In the genomic region with DNA sequence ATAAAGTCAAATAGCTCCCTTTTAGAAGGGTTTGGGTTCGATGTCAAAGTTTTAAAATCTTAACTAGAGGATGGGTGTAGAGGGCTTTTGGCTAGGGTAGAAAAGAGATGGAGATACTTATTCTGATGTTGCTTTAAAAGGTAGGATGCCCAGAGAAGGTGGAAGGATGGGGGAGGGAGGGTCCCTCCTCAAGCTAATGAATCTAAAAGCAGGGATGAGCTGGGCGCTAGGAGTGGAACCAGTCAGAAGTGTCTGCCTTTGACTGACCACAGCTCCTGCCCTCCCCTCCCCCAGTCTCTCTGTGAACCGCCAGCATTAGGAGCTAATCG, we compare ENCODE assay signal across 8 mouse cellular contexts.
A peak's percentile ranks its signal among the peaks of the same experiment; 100 is the strongest.
DNase-seq lines count a peak whose midpoint lies in the region; ATAC-seq and TF ChIP-seq lines count a peak whose summit lies in the region.

No protein-coding gene starts in this region.

- H3K36me3 ChIP-seq in heart, embryonic 13.5 days, result no peaks in the 10 kb centered on the region
- H3K36me3 ChIP-seq in ES-Bruce4 (ENCODE audit: control insufficient read depth, insufficient read depth, low read length, poor library complexity, severe bottlenecking), result no peaks in the 10 kb centered on the region
- no peaks in the 10 kb centered on the region for H3K36me3 ChIP-seq in hindbrain, embryonic 10.5 days
- no peaks in the 10 kb centered on the region for H3K36me3 ChIP-seq in liver, embryonic 16.5 days (ENCODE audit: control insufficient read depth, insufficient read depth)

- no peaks in the 10 kb centered on the region for H3K9me3 ChIP-seq in heart, embryonic 13.5 days
- no peaks in the 10 kb centered on the region for H3K9me3 ChIP-seq in ES-Bruce4 (replicated peaks; ENCODE audit: control insufficient read depth, insufficient read depth, low read length, poor library complexity, severe bottlenecking)
- no peaks in the 10 kb centered on the region for H3K9me3 ChIP-seq in hindbrain, embryonic 10.5 days
- H3K9me3 ChIP-seq in liver, embryonic 16.5 days (replicated peaks; ENCODE audit: control insufficient read depth, low read length), result no peaks in the 10 kb centered on the region

- peak overlapping the region; percentile 66 for H3K9ac ChIP-seq in heart, embryonic 13.5 days
- H3K9ac ChIP-seq in ES-Bruce4 (ENCODE audit: low read depth, poor library complexity, severe bottlenecking), result peak overlapping the region; percentile 58
- peak overlapping the region; percentile 54 for H3K9ac ChIP-seq in liver, embryonic 16.5 days (ENCODE audit: low read depth, low read length)

- WGBS in heart, embryonic 13.5 days, result 17% methylated on average over 4 of the region's 4 CpGs
- WGBS in hindbrain, embryonic 10.5 days, result 16% methylated on average over 4 of the region's 4 CpGs
- WGBS in liver, embryonic 16.5 days (ENCODE audit: insufficient replicate concordance), result 17% methylated on average over 4 of the region's 4 CpGs

- no peak for TF ChIP-seq POLR2A in ES-Bruce4 (IDR thresholded peaks at IDR 0.05; ENCODE audit: insufficient read depth, low read length)

- TF ChIP-seq CTCF in ES-Bruce4 (IDR thresholded peaks at IDR 0.05; ENCODE audit: low read depth, low read length), result no peak

- peaks cover 70% of the 10 kb centered on the region for H3K4me1 ChIP-seq in heart, embryonic 13.5 days
- peaks cover 10% of the 10 kb centered on the region for H3K4me1 ChIP-seq in ES-Bruce4 (ENCODE audit: control insufficient read depth, insufficient read depth, low read length)
- H3K4me1 ChIP-seq in hindbrain, embryonic 10.5 days (replicated peaks), result peaks cover 74% of the 10 kb centered on the region
- H3K4me1 ChIP-seq in liver, embryonic 16.5 days (ENCODE audit: control insufficient read depth, low read depth, low read length), result peaks cover 26% of the 10 kb centered on the region

- peak overlapping the region; percentile 63 for H3K27ac ChIP-seq in heart, embryonic 13.5 days (replicated peaks)
- H3K27ac ChIP-seq in ES-Bruce4 (ENCODE audit: insufficient read depth, low read length), result no peak overlapping the region
- peak overlapping the region; percentile 75 for H3K27ac ChIP-seq in hindbrain, embryonic 10.5 days
- no peak overlapping the region for H3K27ac ChIP-seq in liver, embryonic 16.5 days (ENCODE audit: low read length)

- intact Hi-C loops in left cerebral cortex, postnatal 14 days (cut with DNase I), result no loop called here

- no peak for ATAC-seq in heart, embryonic 13.5 days (ENCODE audit: extremely low read depth, insufficient number of reproducible peaks, low FRiP score, low TSS enrichment)
- no peak for ATAC-seq in liver, embryonic 16.5 days (ENCODE audit: low read depth)

- peak overlapping the region; percentile 34 for H3K4me3 ChIP-seq in heart, embryonic 13.5 days
- peak overlapping the region; percentile 34 for H3K4me3 ChIP-seq in ES-Bruce4 (ENCODE audit: low read depth, low read length)
- peak overlapping the region; percentile 46 for H3K4me3 ChIP-seq in hindbrain, embryonic 10.5 days
- peak overlapping the region; percentile 42 for H3K4me3 ChIP-seq in liver, embryonic 16.5 days (ENCODE audit: low read depth, low read length)

- no peak for TF ChIP-seq EP300 in ES-Bruce4 (IDR thresholded peaks at IDR 0.05; ENCODE audit: insufficient read depth, low read depth, low read length)

- no peak for DNase-seq in heart, adult 11 months
- DNase-seq in hindbrain, embryonic 10.5 days (ENCODE audit: low spot score), result no peak
- no peak for DNase-seq in cerebellum, adult 8-10 months
- no peak for DNase-seq in left cerebral cortex, postnatal 14 days (ENCODE audit: low spot score in 2 of 2)
- DNase-seq in adipocyte (ENCODE audit: low spot score), result no peak

- H3K27me3 ChIP-seq in heart, embryonic 13.5 days (replicated peaks), result peaks cover 29% of the 10 kb centered on the region
- H3K27me3 ChIP-seq in ES-Bruce4 (ENCODE audit: control insufficient read depth, insufficient read depth, low read length, poor library complexity, severe bottlenecking), result no peaks in the 10 kb centered on the region
- peaks cover 47% of the 10 kb centered on the region for H3K27me3 ChIP-seq in hindbrain, embryonic 10.5 days (ENCODE audit: insufficient read depth, poor library complexity, severe bottlenecking)
- H3K27me3 ChIP-seq in liver, embryonic 16.5 days (ENCODE audit: control insufficient read depth, insufficient read depth, low read depth, low read length), result peaks cover 21% of the 10 kb centered on the region

- peak overlapping the region; percentile 65 for H3K4me2 ChIP-seq in heart, embryonic 13.5 days
- H3K4me2 ChIP-seq in liver, embryonic 16.5 days (ENCODE audit: low read depth, low read length), result peak overlapping the region; percentile 56

Comparison
In these comparisons a context has a peak if more than half of its experiments do, and no peak if none do; other contexts are left out.
1. H3K27ac ChIP-seq: peak in heart, embryonic 13.5 days (single experiment) and hindbrain, embryonic 10.5 days (single experiment); none in ES-Bruce4 (single experiment) and liver, embryonic 16.5 days (single experiment).
2. Peak in every context shown above with its lines, with median percentiles within 50 percentile points of each other: H3K4me3 ChIP-seq and H3K9ac ChIP-seq.